Mouse (Mus musculus): ENCODE data around the gene Hsph1. TPM values are rescaled to one million over a fixed set of nuclear protein-coding genes. Genes with fewer than 3 reads are reported as not detected.

Hsph1 gene
- polyA plus RNA-seq, 1 experiment = 99.0 TPM

- DNase-seq (ENCODE audit: low read depth) = no peak
These were observed 22.7 kb upstream of the Hsph1 start for GRCm38 (mm10) chr5:149658741-149659413.

GRCm38 (mm10) chr5:149658022-149658421 lies 21.8 kb upstream of the Hsph1 start:
- DNase-seq (ENCODE audit: low read depth) = no peak
- TF ChIP-seq CTCF (IDR thresholded peaks at IDR 0.05; ENCODE audit: borderline replicate concordance, extremely low read depth, insufficient read depth, insufficient read length) (no peak), POLR2A (IDR thresholded peaks at IDR 0.05; ENCODE audit: borderline replicate concordance, extremely low read depth, insufficient read depth, insufficient read length, poor library complexity, severe bottlenecking) (no peak)

More at GRCm38 (mm10) chr5:149658741-149659413, 22.7 kb upstream of the Hsph1 start:
- TF ChIP-seq CTCF (IDR thresholded peaks at IDR 0.05; ENCODE audit: borderline replicate concordance, extremely low read depth, insufficient read depth, insufficient read length) = no peak
- no peak for TF ChIP-seq POLR2A (IDR thresholded peaks at IDR 0.05; ENCODE audit: borderline replicate concordance, extremely low read depth, insufficient read depth, insufficient read length, poor library complexity, severe bottlenecking)

- no peak for DNase-seq (ENCODE audit: low read depth)
- no peak for TF ChIP-seq CTCF (IDR thresholded peaks at IDR 0.05; ENCODE audit: borderline replicate concordance, extremely low read depth, insufficient read depth, insufficient read length)
- TF ChIP-seq POLR2A (IDR thresholded peaks at IDR 0.05; ENCODE audit: borderline replicate concordance, extremely low read depth, insufficient read depth, insufficient read length, poor library complexity, severe bottlenecking) = no peak
These were observed 19.5 kb upstream of the Hsph1 start for GRCm38 (mm10) chr5:149655636-149656035.

GRCm38 (mm10) chr5:149650179-149650553 lies 14.0 kb upstream of the Hsph1 start:
- TF ChIP-seq POLR2A (IDR thresholded peaks at IDR 0.05; ENCODE audit: borderline replicate concordance, extremely low read depth, insufficient read depth, insufficient read length, poor library complexity, severe bottlenecking) (no peak), CTCF (IDR thresholded peaks at IDR 0.05; ENCODE audit: borderline replicate concordance, extremely low read depth, insufficient read depth, insufficient read length) (no peak)
- peak; percentile 22 for DNase-seq (ENCODE audit: low read depth)

- TF ChIP-seq POLR2A (IDR thresholded peaks at IDR 0.05; ENCODE audit: borderline replicate concordance, extremely low read depth, insufficient read depth, insufficient read length, poor library complexity, severe bottlenecking) (no peak), CTCF (IDR thresholded peaks at IDR 0.05; ENCODE audit: borderline replicate concordance, extremely low read depth, insufficient read depth, insufficient read length) (no peak)
- peak; percentile 3 for DNase-seq (ENCODE audit: low read depth)
These were observed 13.5 kb upstream of the Hsph1 start for GRCm38 (mm10) chr5:149649499-149650178.

GRCm38 (mm10) chr5:149648895-149649406 lies 12.8 kb upstream of the Hsph1 start:
- peak; percentile 17 for DNase-seq (ENCODE audit: low read depth)
- TF ChIP-seq CTCF (IDR thresholded peaks at IDR 0.05; ENCODE audit: borderline replicate concordance, extremely low read depth, insufficient read depth, insufficient read length) = no peak
- TF ChIP-seq POLR2A (IDR thresholded peaks at IDR 0.05; ENCODE audit: borderline replicate concordance, extremely low read depth, insufficient read depth, insufficient read length, poor library complexity, severe bottlenecking) = no peak

- no peak for TF ChIP-seq CTCF (IDR thresholded peaks at IDR 0.05; ENCODE audit: borderline replicate concordance, extremely low read depth, insufficient read depth, insufficient read length)
- no peak for TF ChIP-seq POLR2A (IDR thresholded peaks at IDR 0.05; ENCODE audit: borderline replicate concordance, extremely low read depth, insufficient read depth, insufficient read length, poor library complexity, severe bottlenecking)
- no peak for DNase-seq (ENCODE audit: low read depth)
These were observed 12.0 kb upstream of the Hsph1 start for GRCm38 (mm10) chr5:149648196-149648595.

GRCm38 (mm10) chr5:149647367-149648115 lies 11.4 kb upstream of the Hsph1 start:
- DNase-seq (ENCODE audit: low read depth) = peak; percentile 63
- TF ChIP-seq CTCF (IDR thresholded peaks at IDR 0.05; ENCODE audit: borderline replicate concordance, extremely low read depth, insufficient read depth, insufficient read length) (peak; percentile 20; the same call in 1 of the 2 replicates), POLR2A (IDR thresholded peaks at IDR 0.05; ENCODE audit: borderline replicate concordance, extremely low read depth, insufficient read depth, insufficient read length, poor library complexity, severe bottlenecking) (no peak)

GRCm38 (mm10) chr5:149642783-149643509 lies 6.8 kb upstream of the Hsph1 start:
- DNase-seq (ENCODE audit: low read depth) = no peak
- TF ChIP-seq POLR2A (IDR thresholded peaks at IDR 0.05; ENCODE audit: borderline replicate concordance, extremely low read depth, insufficient read depth, insufficient read length, poor library complexity, severe bottlenecking) (no peak), CTCF (IDR thresholded peaks at IDR 0.05; ENCODE audit: borderline replicate concordance, extremely low read depth, insufficient read depth, insufficient read length) (no peak)

- TF ChIP-seq POLR2A (IDR thresholded peaks at IDR 0.05; ENCODE audit: borderline replicate concordance, extremely low read depth, insufficient read depth, insufficient read length, poor library complexity, severe bottlenecking) (no peak), CTCF (IDR thresholded peaks at IDR 0.05; ENCODE audit: borderline replicate concordance, extremely low read depth, insufficient read depth, insufficient read length) (peak; percentile 52; the same call in 1 of the 2 replicates)
- DNase-seq (ENCODE audit: low read depth) = no peak
These were observed 6.2 kb upstream of the Hsph1 start for GRCm38 (mm10) chr5:149642366-149642765.
